Comparison of ENCODE assay signal across 9 mouse cellular contexts in the genomic region with DNA sequence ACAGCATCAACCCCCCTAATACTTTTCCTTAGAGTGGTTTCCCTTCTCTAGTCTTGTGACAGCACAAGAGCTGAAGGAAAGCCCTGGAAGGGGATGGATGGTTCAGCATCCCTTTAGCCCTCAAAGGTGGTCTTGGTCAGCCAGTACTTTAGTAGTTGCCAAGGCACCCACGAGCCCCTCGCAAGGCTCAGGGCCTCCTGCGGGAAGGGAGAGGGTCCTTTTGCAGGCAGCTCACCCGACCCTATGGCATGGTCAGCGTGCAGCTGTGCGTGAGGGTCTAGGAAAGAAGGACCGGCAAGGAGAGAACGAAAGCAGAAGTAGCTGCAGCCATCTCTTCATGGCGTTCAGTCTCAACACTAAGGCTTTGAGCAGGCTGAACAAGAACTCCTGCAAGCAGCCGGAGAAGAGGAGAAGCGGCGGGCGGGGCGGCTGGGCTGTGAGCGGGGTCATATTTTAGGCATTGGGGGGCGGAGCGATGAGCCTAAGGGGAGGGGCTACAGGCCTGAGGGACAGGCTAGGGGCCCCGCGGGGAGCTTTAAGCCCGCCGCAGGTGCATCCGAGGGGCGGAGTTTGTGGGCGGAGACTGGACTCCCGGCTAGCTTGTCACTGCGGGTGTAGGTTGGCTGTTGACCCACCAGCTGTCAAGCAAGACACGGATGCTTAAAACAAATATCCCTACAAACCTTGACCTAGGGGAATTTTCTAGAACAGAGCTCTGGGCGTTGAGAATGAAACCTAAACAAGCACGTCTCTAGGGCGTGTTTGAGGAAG. TPM values are rescaled to one million over a fixed set of nuclear protein-coding genes. Genes with fewer than 3 reads are reported as not detected.
DNase-seq lines count a peak whose midpoint lies in the region; ATAC-seq and TF ChIP-seq lines count a peak whose summit lies in the region.
"Had no signal": no experiment of that assay in that cellular context is flagged by ENCODE, and none has a peak within 500 bp of the region (broad histone marks: within the 10 kb centered on the region; RNA-seq: fewer than 3 reads in every experiment).

No protein-coding gene starts in this region.

- H3K4me1 ChIP-seq in hindbrain, embryonic 16.5 days (ENCODE audit: control insufficient read depth, insufficient read depth, low read depth, low read length), result peaks cover 8% of the 10 kb centered on the region; the same call in 1 of the 2 replicates
- H3K4me1 ChIP-seq in midbrain, embryonic 16.5 days (ENCODE audit: control insufficient read depth, insufficient read depth, low read length), result peaks cover 2% of the 10 kb centered on the region; the same call in 1 of the 2 replicates

- H3K9me3 ChIP-seq in hindbrain, embryonic 16.5 days (ENCODE audit: control insufficient read depth, low read length), result no peaks in the 10 kb centered on the region
- no peaks in the 10 kb centered on the region for H3K9me3 ChIP-seq in midbrain, embryonic 16.5 days (replicated peaks; ENCODE audit: control insufficient read depth, low read length, poor library complexity, severe bottlenecking)

- no peaks in the 10 kb centered on the region for H3K27me3 ChIP-seq in hindbrain, embryonic 16.5 days (replicated peaks; ENCODE audit: control insufficient read depth, insufficient read depth, low read length)
- H3K27me3 ChIP-seq in midbrain, embryonic 16.5 days (ENCODE audit: control insufficient read depth, insufficient read depth, low read depth, low read length), result no peaks in the 10 kb centered on the region; the same call in 1 of the 2 replicates
- H3K27me3 ChIP-seq: Patski had no signal

- intact Hi-C loops in gastrocnemius, adult 2 months (cut with DNase I), result no loop called here

- peak overlapping the region; percentile 63 for H3K27ac ChIP-seq in gastrocnemius, adult 2 months
- H3K27ac ChIP-seq in hindbrain, embryonic 16.5 days (ENCODE audit: low read depth, low read length), result 0 out of 2 replicates have a peak overlapping the region, but pooled peaks have one; percentile 44
- H3K27ac ChIP-seq in midbrain, embryonic 16.5 days (ENCODE audit: low read length), result no peak overlapping the region

- peak overlapping the region; percentile 61 for H3K9ac ChIP-seq in hindbrain, embryonic 16.5 days (ENCODE audit: low read depth, low read length)
- peak overlapping the region; percentile 12; the same call in 1 of the 2 replicates for H3K9ac ChIP-seq in midbrain, embryonic 16.5 days (ENCODE audit: low read depth, low read length)

- H3K4me2 ChIP-seq in hindbrain, embryonic 16.5 days (ENCODE audit: low read length), result peak overlapping the region; percentile 89
- peak overlapping the region; percentile 71 for H3K4me2 ChIP-seq in midbrain, embryonic 16.5 days (ENCODE audit: low read length)

- peak; percentile 63 for DNase-seq in layer of hippocampus, adult 9-11 months
- no peak for DNase-seq in layer of hippocampus, postnatal 25 days (ENCODE audit: extremely low spot score in 1 of 2, low spot score in 1 of 2)
- peak; percentile 64 to 76 for DNase-seq in cerebellum, postnatal 10 days
- peak; percentile 92 for DNase-seq in gastrocnemius, adult 2 months
- DNase-seq in liver, result peak; percentile 96
- peak; percentile 91 for DNase-seq in spleen, postnatal 36 days (ENCODE audit: low spot score in 2 of 2)

- no peak for TF ChIP-seq CTCF in gastrocnemius, adult 2 months (IDR thresholded peaks at IDR 0.05)

- H3K36me3 ChIP-seq in hindbrain, embryonic 16.5 days (ENCODE audit: control insufficient read depth, insufficient read depth, low read length), result no peaks in the 10 kb centered on the region
- H3K36me3 ChIP-seq in midbrain, embryonic 16.5 days (ENCODE audit: control insufficient read depth, insufficient read depth, low read length), result no peaks in the 10 kb centered on the region

- H3K4me3 ChIP-seq in gastrocnemius, adult 2 months, result peak overlapping the region; percentile 64
- peak overlapping the region; percentile 49 for H3K4me3 ChIP-seq in hindbrain, embryonic 16.5 days (ENCODE audit: low read length)
- peak overlapping the region; percentile 39 for H3K4me3 ChIP-seq in midbrain, embryonic 16.5 days (ENCODE audit: low read depth, low read length)

- 2% methylated on average over 30 of the region's 30 CpGs for WGBS in hindbrain, embryonic 16.5 days
- WGBS in midbrain, embryonic 16.5 days, result 1% methylated on average over 30 of the region's 30 CpGs

- peak; percentile 83 for ATAC-seq in hindbrain, embryonic 16.5 days
- peak; percentile 80 for ATAC-seq in midbrain, embryonic 16.5 days
- ATAC-seq: Patski had no signal

RNA-seq across cellular contexts. Expression of a gene that starts 6.3 kb away (rescaled TPM):
- total RNA-seq in layer of hippocampus, postnatal 25 days (2021), result 10 to 100 TPM; 59.7 to 59.9 TPM
- 10 to 100 TPM; 26.3 to 36.9 TPM for total RNA-seq in gastrocnemius, adult 2 months (2021)
- polyA plus RNA-seq in hindbrain, embryonic 16.5 days (2015; fragmentation: Nextera tagmentation; extraction: Ambion mirVana), result 1.9 and 2.1 TPM in 2 replicates
- polyA plus RNA-seq in midbrain, embryonic 16.5 days (2015; fragmentation: Nextera tagmentation; extraction: Ambion mirVana), result 0.93 and 1.5 TPM in 2 replicates

Comparison
In these comparisons a context has a peak if more than half of its experiments do, and no peak if none do; other contexts are left out.
1. DNase-seq: peak in layer of hippocampus, adult 9-11 months (single experiment), cerebellum, postnatal 10 days (2 of 2), gastrocnemius, adult 2 months (single experiment), liver (single experiment) and spleen, postnatal 36 days (2 of 2); none in layer of hippocampus, postnatal 25 days (0 of 2).
2. Peak in every context shown above with its lines, with median percentiles within 50 percentile points of each other: H3K4me3 ChIP-seq.